Mouse (Mus musculus): Measurements from ENCODE around the gene Mex3a.

The Mex3a gene

GRCm38 (mm10) chr3:88505081-88505480, 27.1 kb upstream of the Mex3a start:
- DNase-seq (ENCODE audit: low read depth, low spot score): no peak

GRCm38 (mm10) chr3:88505765-88506164, 26.4 kb upstream of the Mex3a start:
- no peak for DNase-seq (ENCODE audit: low read depth, low spot score)

- DNase-seq (ENCODE audit: low read depth, low spot score): no peak
Measured at GRCm38 (mm10) chr3:88509250-88509649, 22.9 kb upstream of the Mex3a start.

GRCm38 (mm10) chr3:88509692-88510420, 22.3 kb upstream of the Mex3a start, which contains the start of gene Lmna:
Gene Lmna (minus strand): TSS chr3:88509956.
- peak; percentile 99 for DNase-seq (ENCODE audit: low read depth, low spot score)

GRCm38 (mm10) chr3:88510421-88511289, 21.5 kb upstream of the Mex3a start:
- DNase-seq (ENCODE audit: low read depth, low spot score): peak; percentile 73

- peak; percentile 60 for DNase-seq (ENCODE audit: low read depth, low spot score)
Measured at GRCm38 (mm10) chr3:88511559-88511958, 20.6 kb upstream of the Mex3a start.

GRCm38 (mm10) chr3:88512141-88512895, 19.9 kb upstream of the Mex3a start:
- DNase-seq (ENCODE audit: low read depth, low spot score): peak; percentile 75

GRCm38 (mm10) chr3:88512896-88513545, 19.2 kb upstream of the Mex3a start:
- DNase-seq (ENCODE audit: low read depth, low spot score): peak; percentile 65

- DNase-seq (ENCODE audit: low read depth, low spot score): peak; percentile 74
Measured at GRCm38 (mm10) chr3:88513546-88514115, 18.6 kb upstream of the Mex3a start.

GRCm38 (mm10) chr3:88514231-88515094, 17.7 kb upstream of the Mex3a start:
- peak; percentile 59 for DNase-seq (ENCODE audit: low read depth, low spot score)

GRCm38 (mm10) chr3:88515095-88515386, 17.2 kb upstream of the Mex3a start:
- no peak for DNase-seq (ENCODE audit: low read depth, low spot score)

GRCm38 (mm10) chr3:88516407-88516806, 15.8 kb upstream of the Mex3a start:
- no peak for DNase-seq (ENCODE audit: low read depth, low spot score)

- DNase-seq (ENCODE audit: low read depth, low spot score): no peak
Measured at GRCm38 (mm10) chr3:88518411-88518810, 13.8 kb upstream of the Mex3a start.

GRCm38 (mm10) chr3:88520078-88520477, 12.1 kb upstream of the Mex3a start:
- no peak for DNase-seq (ENCODE audit: low read depth, low spot score)

GRCm38 (mm10) chr3:88521156-88521555, 11.0 kb upstream of the Mex3a start:
- no peak for DNase-seq (ENCODE audit: low read depth, low spot score)

GRCm38 (mm10) chr3:88521803-88522331, 10.3 kb upstream of the Mex3a start:
- DNase-seq (ENCODE audit: low read depth, low spot score): peak; percentile 89

- no peak for DNase-seq (ENCODE audit: low read depth, low spot score)
Measured at GRCm38 (mm10) chr3:88523027-88523426, 9.2 kb upstream of the Mex3a start.

GRCm38 (mm10) chr3:88525021-88525420, 7.2 kb upstream of the Mex3a start:
- DNase-seq (ENCODE audit: low read depth, low spot score): no peak

GRCm38 (mm10) chr3:88526157-88527131, 5.8 kb upstream of the Mex3a start:
- peak; percentile 94 for DNase-seq (ENCODE audit: low read depth, low spot score)
